Mouse (Mus musculus): ENCODE measurements around the gene Btbd9. TPM values are rescaled to one million over a fixed set of nuclear protein-coding genes. Genes with fewer than 3 reads are reported as not detected.

Gene Btbd9
- polyA plus RNA-seq, 1 experiment from 2014 or later = 27.6 TPM

- in situ Hi-C loops (cut with MboI; ENCODE audit: low pct_unique_long_range_greater_than_20kb) = loop anchor here (5.0 to 10.0 kb wide), 3 partner anchors 344 to 481 kb away; partner anchors contain the start of gene Mdga1
- no peak for TF ChIP-seq CTCF (IDR thresholded peaks at IDR 0.05)
- ATAC-seq = no peak
- no peak for DNase-seq (ENCODE audit: low read depth, low spot score)
- ChIA-PET POLR2A (no interaction called here), CTCF (interaction anchor here (1.1 kb wide), 2 partner anchors 9 to 51 kb away, joined by 3 to 4 read pairs; no protein-coding TSS in a partner anchor)
- H3K27me3 ChIP-seq = no peaks in the 10 kb centered on the region
Measured at GRCm38 (mm10) chr17:30456293-30456692, 120.0 kb downstream of the Btbd9 start.

GRCm38 (mm10) chr17:30454862-30455243 is 121.4 kb downstream of the Btbd9 start:
- no peak for ATAC-seq
- CTCF ChIA-PET = interaction anchor here (0.8 to 1.5 kb wide), 9 partner anchors 13 to 531 kb away, joined by 3 to 4 read pairs (median 3); no protein-coding TSS in a partner anchor

GRCm38 (mm10) chr17:30454155-30454861 is 122.0 kb downstream of the Btbd9 start:
- in situ Hi-C loops (cut with MboI; ENCODE audit: low pct_unique_long_range_greater_than_20kb) = loop anchor here (10.0 kb wide), 2 partner anchors 360 to 480 kb away; partner anchors contain the start of gene Mdga1
- POLR2A ChIA-PET = no interaction called here
- no peak for DNase-seq (ENCODE audit: low read depth, low spot score)
- TF ChIP-seq CTCF (IDR thresholded peaks at IDR 0.05) = no peak
- CTCF ChIA-PET = interaction anchor here (0.8 to 1.5 kb wide), 8 partner anchors 14 to 530 kb away, joined by 3 to 5 read pairs (median 3); no protein-coding TSS in a partner anchor
- ATAC-seq = no peak
- no peaks in the 10 kb centered on the region for H3K27me3 ChIP-seq

More at GRCm38 (mm10) chr17:30454862-30455243, 121.4 kb downstream of the Btbd9 start:
- no peaks in the 10 kb centered on the region for H3K27me3 ChIP-seq
- DNase-seq (ENCODE audit: low read depth, low spot score) = no peak
- TF ChIP-seq CTCF (IDR thresholded peaks at IDR 0.05) = peak; percentile 96
- in situ Hi-C loops (cut with MboI; ENCODE audit: low pct_unique_long_range_greater_than_20kb) = loop anchor here (5.0 to 10.0 kb wide), 3 partner anchors 343 to 480 kb away; partner anchors contain the start of gene Mdga1
- POLR2A ChIA-PET = interaction anchor here (0.6 kb wide), 1 partner anchor 410 kb away, joined by 3 read pairs; no protein-coding TSS in a partner anchor

GRCm38 (mm10) chr17:30453272-30453671 is 123.0 kb downstream of the Btbd9 start:
- CTCF ChIA-PET = interaction anchor here (0.8 to 1.0 kb wide), 2 partner anchors 339 to 478 kb away, joined by 3 to 5 read pairs; no protein-coding TSS in a partner anchor
- DNase-seq (ENCODE audit: low read depth, low spot score) = no peak
- no peaks in the 10 kb centered on the region for H3K27me3 ChIP-seq

GRCm38 (mm10) chr17:30452363-30452762 is 123.9 kb downstream of the Btbd9 start:
- H3K27me3 ChIP-seq = no peaks in the 10 kb centered on the region
- ChIA-PET CTCF (interaction anchor here (0.9 to 1.2 kb wide), 2 partner anchors 11 to 19 kb away, joined by 3 read pairs; no protein-coding TSS in a partner anchor), POLR2A (no interaction called here)
- TF ChIP-seq CTCF (IDR thresholded peaks at IDR 0.05) = no peak
- ATAC-seq (no peak), DNase-seq (ENCODE audit: low read depth, low spot score) (no peak)
- in situ Hi-C loops (cut with MboI; ENCODE audit: low pct_unique_long_range_greater_than_20kb) = loop anchor here (10.0 kb wide), 2 partner anchors 362 to 478 kb away; partner anchors contain the start of gene Mdga1

More at GRCm38 (mm10) chr17:30453272-30453671, 123.0 kb downstream of the Btbd9 start:
- in situ Hi-C loops (cut with MboI; ENCODE audit: low pct_unique_long_range_greater_than_20kb) = loop anchor here (10.0 kb wide), 2 partner anchors 362 to 478 kb away; partner anchors contain the start of gene Mdga1
- POLR2A ChIA-PET = no interaction called here
- ATAC-seq = no peak
- TF ChIP-seq CTCF (IDR thresholded peaks at IDR 0.05) = no peak

GRCm38 (mm10) chr17:30448562-30448961 is 127.7 kb downstream of the Btbd9 start:
- in situ Hi-C loops (cut with MboI; ENCODE audit: low pct_unique_long_range_greater_than_20kb) = loop anchor here (5.0 kb wide), 1 partner anchor 474 kb away; no protein-coding TSS in a partner anchor
- ATAC-seq (no peak), DNase-seq (ENCODE audit: low read depth, low spot score) (no peak)
- H3K27me3 ChIP-seq = no peaks in the 10 kb centered on the region
- POLR2A ChIA-PET = interaction anchor here (0.6 kb wide), 1 partner anchor 794 kb away, joined by 4 read pairs; no protein-coding TSS in a partner anchor
- CTCF ChIA-PET = interaction anchor here (2.2 kb wide), 1 partner anchor 475 kb away, joined by 5 read pairs; no protein-coding TSS in a partner anchor
- no peak for TF ChIP-seq CTCF (IDR thresholded peaks at IDR 0.05)

GRCm38 (mm10) chr17:30445805-30446441 is 130.4 kb downstream of the Btbd9 start:
- no peak for TF ChIP-seq CTCF (IDR thresholded peaks at IDR 0.05)
- DNase-seq (ENCODE audit: low read depth, low spot score) = no peak
- no peak for ATAC-seq
- no peaks in the 10 kb centered on the region for H3K27me3 ChIP-seq
- ChIA-PET POLR2A (no interaction called here), CTCF (no interaction called here)
- in situ Hi-C loops (cut with MboI; ENCODE audit: low pct_unique_long_range_greater_than_20kb) = loop anchor here (5.0 kb wide), 1 partner anchor 476 kb away; no protein-coding TSS in a partner anchor

GRCm38 (mm10) chr17:30439702-30440101 is 136.6 kb downstream of the Btbd9 start:
- ATAC-seq (no peak), DNase-seq (ENCODE audit: low read depth, low spot score) (no peak)
- CTCF ChIA-PET = no interaction called here
- in situ Hi-C loops (cut with MboI; ENCODE audit: low pct_unique_long_range_greater_than_20kb) = no loop called here
- POLR2A ChIA-PET = no interaction called here
- TF ChIP-seq CTCF (IDR thresholded peaks at IDR 0.05) = no peak
- no peaks in the 10 kb centered on the region for H3K27me3 ChIP-seq

- no peaks in the 10 kb centered on the region for H3K27me3 ChIP-seq
- ChIA-PET CTCF (no interaction called here), POLR2A (no interaction called here)
- in situ Hi-C loops (cut with MboI; ENCODE audit: low pct_unique_long_range_greater_than_20kb) = no loop called here
- DNase-seq (ENCODE audit: low read depth, low spot score) (peak; percentile 25), ATAC-seq (peak; percentile 60)
- TF ChIP-seq CTCF (IDR thresholded peaks at IDR 0.05) = no peak
Measured at GRCm38 (mm10) chr17:30438786-30439185, 137.5 kb downstream of the Btbd9 start.

GRCm38 (mm10) chr17:30436021-30436461 is 140.2 kb downstream of the Btbd9 start:
- no peak for ATAC-seq
- no peak for TF ChIP-seq CTCF (IDR thresholded peaks at IDR 0.05)
- in situ Hi-C loops (cut with MboI; ENCODE audit: low pct_unique_long_range_greater_than_20kb) = no loop called here
- POLR2A ChIA-PET = no interaction called here
- H3K27me3 ChIP-seq = no peaks in the 10 kb centered on the region
- DNase-seq (ENCODE audit: low read depth, low spot score) = no peak
- CTCF ChIA-PET = interaction anchor here (0.7 to 1.6 kb wide), 3 partner anchors 10 to 372 kb away, joined by 3 to 4 read pairs (median 3); no protein-coding TSS in a partner anchor
